Mouse (Mus musculus): ENCODE results near the gene Endod1. TPM values are rescaled to one million over a fixed set of nuclear protein-coding genes. Genes with fewer than 3 reads are reported as not detected.

Endod1 gene
- polyA plus RNA-seq, 1 experiment, result 4.0 TPM

- Histone ChIP-seq H3K79me3 (ENCODE audit: low read depth) (no peaks in the 10 kb centered on the region), H3K4me3 (ENCODE audit: insufficient read depth, poor library complexity, severe bottlenecking) (peak overlapping the region; percentile 44), H3K27me3 (ENCODE audit: control insufficient read depth, insufficient read depth, insufficient read length) (no peaks in the 10 kb centered on the region), H3K79me2 (ENCODE audit: control insufficient read depth, insufficient read depth) (no peaks in the 10 kb centered on the region), H3ac (ENCODE audit: control insufficient read depth, insufficient read length, low read depth) (peak overlapping the region; percentile 74), H3K36me3 (ENCODE audit: control insufficient read depth, insufficient read depth) (no peaks in the 10 kb centered on the region)
- TF ChIP-seq FOSL1 (IDR thresholded peaks at IDR 0.05; ENCODE audit: insufficient read depth, low read length, poor library complexity, severe bottlenecking) (no peak), MYOG (IDR thresholded peaks at IDR 0.05; ENCODE audit: control insufficient read depth, extremely low read depth, insufficient read length) (no peak), MYOD1 (IDR thresholded peaks at IDR 0.05; ENCODE audit: control insufficient read depth, insufficient read length, low read depth) (peak; percentile 58), MAX (IDR thresholded peaks at IDR 0.05) (no peak), CTCF (IDR thresholded peaks at IDR 0.05; ENCODE audit: control insufficient read depth, insufficient read depth, insufficient read length) (no peak), USF1 (IDR thresholded peaks at IDR 0.05; ENCODE audit: low read depth) (no peak), CEBPB (IDR thresholded peaks at IDR 0.05; ENCODE audit: low read depth) (no peak)
These were observed 671 bp downstream of the Endod1 start for GRCm38 (mm10) chr9:14380386-14381285.

DNA sequence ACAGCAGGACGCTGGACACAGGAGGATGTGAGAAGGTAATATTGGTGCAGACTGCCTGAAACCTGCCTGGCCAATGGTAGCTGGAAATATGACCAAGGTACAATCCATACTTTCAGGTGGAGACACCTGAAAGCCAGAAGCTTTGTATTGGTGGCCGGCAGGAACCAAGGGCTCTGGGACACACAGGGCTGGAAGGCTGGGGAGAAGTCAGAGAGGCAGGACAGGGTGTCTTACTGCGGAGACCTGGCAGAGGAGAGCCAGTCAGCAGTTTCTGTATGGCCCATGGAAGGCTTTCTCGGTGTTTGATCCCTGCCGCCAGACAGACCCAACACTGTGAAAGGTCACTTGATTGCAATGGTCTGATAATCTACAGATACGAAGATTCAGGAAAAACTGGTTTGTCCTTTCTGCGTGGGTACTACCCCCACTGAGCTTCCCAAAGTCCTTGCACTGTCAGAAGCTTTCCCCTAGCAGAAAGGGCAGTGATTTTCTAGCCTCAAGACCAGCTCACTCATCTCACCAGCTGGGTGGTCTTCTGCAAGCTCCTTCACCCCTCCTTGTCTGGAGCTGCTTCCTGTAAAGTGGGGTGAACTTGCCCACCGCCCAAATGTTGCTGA lies 1.4 kb downstream of the Endod1 start:
- Histone ChIP-seq H3K79me2 (ENCODE audit: control insufficient read depth, insufficient read depth) (no peaks in the 10 kb centered on the region), H3K4me3 (ENCODE audit: insufficient read depth, poor library complexity, severe bottlenecking) (no peak overlapping the region), H3K36me3 (ENCODE audit: control insufficient read depth, insufficient read depth) (no peaks in the 10 kb centered on the region), H3K27me3 (ENCODE audit: control insufficient read depth, insufficient read depth, insufficient read length) (no peaks in the 10 kb centered on the region), H3ac (ENCODE audit: control insufficient read depth, insufficient read length, low read depth) (no peak overlapping the region), H3K79me3 (ENCODE audit: low read depth) (no peaks in the 10 kb centered on the region)
- TF ChIP-seq MAX (IDR thresholded peaks at IDR 0.05) (no peak), FOSL1 (IDR thresholded peaks at IDR 0.05; ENCODE audit: insufficient read depth, low read length, poor library complexity, severe bottlenecking) (no peak), CEBPB (IDR thresholded peaks at IDR 0.05; ENCODE audit: low read depth) (no peak), MYOG (IDR thresholded peaks at IDR 0.05; ENCODE audit: control insufficient read depth, extremely low read depth, insufficient read length) (no peak), CTCF (IDR thresholded peaks at IDR 0.05; ENCODE audit: control insufficient read depth, insufficient read depth, insufficient read length) (no peak), MYOD1 (IDR thresholded peaks at IDR 0.05; ENCODE audit: control insufficient read depth, insufficient read length, low read depth) (no peak), USF1 (IDR thresholded peaks at IDR 0.05; ENCODE audit: low read depth) (no peak)

GRCm38 (mm10) chr9:14378151-14378550 lies 3.2 kb downstream of the Endod1 start:
- H3K4me3 ChIP-seq (ENCODE audit: insufficient read depth, poor library complexity, severe bottlenecking), result no peak overlapping the region
- H3K36me3 ChIP-seq (ENCODE audit: control insufficient read depth, insufficient read depth), result no peaks in the 10 kb centered on the region
- no peaks in the 10 kb centered on the region for H3K27me3 ChIP-seq (ENCODE audit: control insufficient read depth, insufficient read depth, insufficient read length)
- TF ChIP-seq FOSL1 (IDR thresholded peaks at IDR 0.05; ENCODE audit: insufficient read depth, low read length, poor library complexity, severe bottlenecking) (no peak), USF1 (IDR thresholded peaks at IDR 0.05; ENCODE audit: low read depth) (no peak), MYOG (IDR thresholded peaks at IDR 0.05; ENCODE audit: control insufficient read depth, extremely low read depth, insufficient read length) (no peak), MYOD1 (IDR thresholded peaks at IDR 0.05; ENCODE audit: control insufficient read depth, insufficient read length, low read depth) (no peak), CTCF (IDR thresholded peaks at IDR 0.05; ENCODE audit: control insufficient read depth, insufficient read depth, insufficient read length) (no peak), MAX (IDR thresholded peaks at IDR 0.05) (no peak), CEBPB (IDR thresholded peaks at IDR 0.05; ENCODE audit: low read depth) (no peak)
- H3K79me3 ChIP-seq (ENCODE audit: low read depth), result no peaks in the 10 kb centered on the region
- H3ac ChIP-seq (ENCODE audit: control insufficient read depth, insufficient read length, low read depth), result no peak overlapping the region
- no peaks in the 10 kb centered on the region for H3K79me2 ChIP-seq (ENCODE audit: control insufficient read depth, insufficient read depth)

DNA sequence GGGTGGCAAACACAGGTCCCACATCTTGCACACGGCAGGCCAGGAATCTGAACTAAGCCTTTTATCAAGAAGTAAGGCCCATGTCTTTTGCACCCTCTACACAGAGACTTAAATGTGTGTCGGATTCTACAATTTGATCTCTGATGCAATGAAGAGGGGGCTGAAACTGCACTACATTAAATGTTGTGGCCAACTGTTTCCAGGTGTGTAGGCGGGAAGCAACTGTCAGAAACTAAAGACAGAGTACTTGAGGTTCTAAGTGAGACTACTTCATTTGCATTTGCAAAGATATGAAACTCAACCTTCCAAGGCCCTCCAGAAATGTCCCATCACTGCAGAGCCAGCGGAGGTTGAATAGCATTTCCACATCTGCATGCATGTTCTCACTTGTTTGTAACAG lies 5.2 kb downstream of the Endod1 start:
- TF ChIP-seq USF1 (IDR thresholded peaks at IDR 0.05; ENCODE audit: low read depth) (no peak), MYOG (IDR thresholded peaks at IDR 0.05; ENCODE audit: control insufficient read depth, extremely low read depth, insufficient read length) (no peak), MYOD1 (IDR thresholded peaks at IDR 0.05; ENCODE audit: control insufficient read depth, insufficient read length, low read depth) (no peak), CTCF (IDR thresholded peaks at IDR 0.05; ENCODE audit: control insufficient read depth, insufficient read depth, insufficient read length) (no peak), MAX (IDR thresholded peaks at IDR 0.05) (no peak), FOSL1 (IDR thresholded peaks at IDR 0.05; ENCODE audit: insufficient read depth, low read length, poor library complexity, severe bottlenecking) (no peak), CEBPB (IDR thresholded peaks at IDR 0.05; ENCODE audit: low read depth) (no peak)
- Histone ChIP-seq H3K79me2 (ENCODE audit: control insufficient read depth, insufficient read depth) (no peaks in the 10 kb centered on the region), H3K27me3 (ENCODE audit: control insufficient read depth, insufficient read depth, insufficient read length) (no peaks in the 10 kb centered on the region), H3K4me3 (ENCODE audit: insufficient read depth, poor library complexity, severe bottlenecking) (no peak overlapping the region), H3K79me3 (ENCODE audit: low read depth) (no peaks in the 10 kb centered on the region), H3ac (ENCODE audit: control insufficient read depth, insufficient read length, low read depth) (no peak overlapping the region), H3K36me3 (ENCODE audit: control insufficient read depth, insufficient read depth) (no peaks in the 10 kb centered on the region)

- TF ChIP-seq MYOD1 (IDR thresholded peaks at IDR 0.05; ENCODE audit: control insufficient read depth, insufficient read length, low read depth) (no peak), CEBPB (IDR thresholded peaks at IDR 0.05; ENCODE audit: low read depth) (no peak), MYOG (IDR thresholded peaks at IDR 0.05; ENCODE audit: control insufficient read depth, extremely low read depth, insufficient read length) (no peak)
- Histone ChIP-seq H3K79me3 (ENCODE audit: low read depth) (no peaks in the 10 kb centered on the region), H3ac (ENCODE audit: control insufficient read depth, insufficient read length, low read depth) (no peak overlapping the region), H3K27me3 (ENCODE audit: control insufficient read depth, insufficient read depth, insufficient read length) (no peaks in the 10 kb centered on the region), H3K4me3 (ENCODE audit: insufficient read depth, poor library complexity, severe bottlenecking) (no peak overlapping the region), H3K36me3 (ENCODE audit: control insufficient read depth, insufficient read depth) (no peaks in the 10 kb centered on the region), H3K79me2 (ENCODE audit: control insufficient read depth, insufficient read depth) (no peaks in the 10 kb centered on the region)
These were observed 8.9 kb downstream of the Endod1 start for GRCm38 (mm10) chr9:14372440-14372839.
